In genomic region chr6:52917471-52917870, GRCm38 (mm10) we compare ENCODE assay signal across 26 mouse cellular contexts.
DNase-seq lines count a peak whose midpoint lies in the region; ATAC-seq and TF ChIP-seq lines count a peak whose summit lies in the region.
"Had no signal": no experiment of that assay in that cellular context is flagged by ENCODE, and none has a peak within 500 bp of the region (broad histone marks: within the 10 kb centered on the region; RNA-seq: fewer than 3 reads in every experiment).

No protein-coding gene starts in this region.

- no peak overlapping the region for H3K4me2 ChIP-seq in heart, embryonic 12.5 days
- H3K4me2 ChIP-seq in kidney, embryonic 14.5 days (replicated peaks; ENCODE audit: low read depth, low read length) = no peak overlapping the region
- H3K4me2 ChIP-seq: forebrain, embryonic 13.5 days; heart, embryonic 11.5 days; heart, embryonic 15.5 days; hindbrain, embryonic 13.5 days had no signal

- H3K4me3 ChIP-seq in heart, embryonic 12.5 days = no peak overlapping the region
- no peak overlapping the region for H3K4me3 ChIP-seq in kidney, adult 2 months (ENCODE audit: insufficient read depth, low read depth, low read length)
- H3K4me3 ChIP-seq in kidney, embryonic 14.5 days (ENCODE audit: low read length) = no peak overlapping the region
- H3K4me3 ChIP-seq in thymus, adult 2 months (ENCODE audit: control insufficient read depth, insufficient read depth, low read length) = no peak overlapping the region
- H3K4me3 ChIP-seq: forebrain, embryonic 10.5 days; forebrain, embryonic 13.5 days; heart, embryonic 15.5 days; hindbrain, embryonic 10.5 days; hindbrain, embryonic 13.5 days had no signal

- no peak overlapping the region for H3K9ac ChIP-seq in heart, embryonic 12.5 days
- H3K9ac ChIP-seq in kidney, embryonic 14.5 days (ENCODE audit: low read depth, low read length) = no peak overlapping the region
- H3K9ac ChIP-seq: forebrain, embryonic 13.5 days; heart, embryonic 15.5 days; hindbrain, embryonic 13.5 days had no signal

- no peak overlapping the region for H3K27ac ChIP-seq in heart, embryonic 12.5 days (ENCODE audit: poor library complexity, severe bottlenecking)
- H3K27ac ChIP-seq in kidney, adult 2 months (ENCODE audit: insufficient read depth, low read depth, low read length) = no peak overlapping the region
- no peak overlapping the region for H3K27ac ChIP-seq in kidney, embryonic 14.5 days (ENCODE audit: low read depth, low read length)
- peak overlapping the region; percentile 27; the same call in 1 of the 2 replicates for H3K27ac ChIP-seq in thymus, adult 2 months (ENCODE audit: control insufficient read depth, insufficient read depth, low read length)
- H3K27ac ChIP-seq: forebrain, embryonic 10.5 days; forebrain, embryonic 13.5 days; heart, embryonic 15.5 days; hindbrain, embryonic 10.5 days; hindbrain, embryonic 13.5 days had no signal

- no peaks in the 10 kb centered on the region for H3K9me3 ChIP-seq in heart, embryonic 12.5 days (replicated peaks)
- H3K9me3 ChIP-seq in kidney, embryonic 14.5 days (ENCODE audit: control insufficient read depth, low read length) = no peaks in the 10 kb centered on the region
- H3K9me3 ChIP-seq: forebrain, embryonic 10.5 days; forebrain, embryonic 13.5 days; G1E; heart, embryonic 15.5 days; hindbrain, embryonic 10.5 days; hindbrain, embryonic 13.5 days had no signal

- no peak for ATAC-seq in heart, embryonic 12.5 days (ENCODE audit: insufficient number of reproducible peaks, low FRiP score)
- ATAC-seq in kidney, embryonic 14.5 days (ENCODE audit: low FRiP score, low TSS enrichment) = no peak
- ATAC-seq: forebrain, embryonic 13.5 days; forebrain, embryonic 16.5 days; Patski had no signal

- H3K36me3 ChIP-seq in heart, embryonic 12.5 days = no peaks in the 10 kb centered on the region
- H3K36me3 ChIP-seq in kidney, adult 2 months (ENCODE audit: control insufficient read depth, insufficient read depth, low read length) = no peaks in the 10 kb centered on the region
- no peaks in the 10 kb centered on the region for H3K36me3 ChIP-seq in kidney, embryonic 14.5 days (ENCODE audit: control insufficient read depth, insufficient read depth, low read length)
- no peaks in the 10 kb centered on the region for H3K36me3 ChIP-seq in thymus, adult 2 months (ENCODE audit: control insufficient read depth, insufficient read depth, low read length)
- H3K36me3 ChIP-seq: forebrain, embryonic 10.5 days; G1E; heart, embryonic 15.5 days; hindbrain, embryonic 10.5 days; hindbrain, embryonic 13.5 days had no signal

- H3K27me3 ChIP-seq in heart, embryonic 12.5 days (replicated peaks) = no peaks in the 10 kb centered on the region
- no peaks in the 10 kb centered on the region for H3K27me3 ChIP-seq in kidney, adult 2 months (replicated peaks; ENCODE audit: control insufficient read depth, insufficient read depth, low read length)
- no peaks in the 10 kb centered on the region for H3K27me3 ChIP-seq in kidney, embryonic 14.5 days (ENCODE audit: control insufficient read depth, insufficient read depth, low read length)
- H3K27me3 ChIP-seq in thymus, adult 2 months (ENCODE audit: control insufficient read depth, insufficient read depth, low read length) = no peaks in the 10 kb centered on the region
- H3K27me3 ChIP-seq: CH12.LX; heart, embryonic 15.5 days; hindbrain, embryonic 13.5 days; Patski had no signal

- TF ChIP-seq POLR2A in kidney, adult 2 months (IDR thresholded peaks at IDR 0.05; ENCODE audit: low read depth, low read length) = no peak
- TF ChIP-seq POLR2A in thymus, adult 2 months (IDR thresholded peaks at IDR 0.05; ENCODE audit: control insufficient read depth, extremely low read depth, insufficient read depth, low read length, poor library complexity) = no peak

- peaks cover 12% of the 10 kb centered on the region for H3K4me1 ChIP-seq in heart, embryonic 12.5 days (replicated peaks)
- no peaks in the 10 kb centered on the region; the same call in 1 of the 2 replicates for H3K4me1 ChIP-seq in kidney, adult 2 months (ENCODE audit: control insufficient read depth, insufficient read depth, low read length)
- H3K4me1 ChIP-seq in kidney, embryonic 14.5 days (ENCODE audit: control insufficient read depth, insufficient read depth, low read length) = no peaks in the 10 kb centered on the region
- peaks cover 54% of the 10 kb centered on the region for H3K4me1 ChIP-seq in thymus, adult 2 months (replicated peaks; ENCODE audit: control insufficient read depth, insufficient read depth, low read length)

- TF ChIP-seq CTCF in kidney, adult 2 months (conservative IDR thresholded peaks at IDR 0.05; ENCODE audit: insufficient read depth, insufficient read length, low read depth, low read length) = no peak
- TF ChIP-seq CTCF in thymus, adult 2 months (IDR thresholded peaks at IDR 0.05; ENCODE audit: borderline replicate concordance, control insufficient read depth, extremely low read depth, insufficient read depth, low read length, poor library complexity) = no peak

- peak; percentile 23 for DNase-seq in heart, adult 11 months
- DNase-seq in kidney, adult 2 months = peak; percentile 65
- no peak for DNase-seq in thymus, adult 2 months
- DNase-seq in thymus, postnatal 36 days = no peak
- DNase-seq in ovary, postnatal 36 days (ENCODE audit: low spot score) = no peak
- DNase-seq: adrenal gland, postnatal 10 days; adrenal gland, postnatal 36 days; cerebellum, adult 18-20 months; cerebellum, adult 9-10 months; cerebellum, postnatal 14 days; gastrocnemius, postnatal 10 days; gastrocnemius, postnatal 36 days; heart, postnatal 10 days; heart, postnatal 36 days had no signal

- WGBS in heart, embryonic 12.5 days = 95% methylated on average over 4 of the region's 4 CpGs
- 62% methylated on average over 4 of the region's 4 CpGs for WGBS in kidney, adult 2 months
- 90% methylated on average over 4 of the region's 4 CpGs for WGBS in kidney, embryonic 14.5 days
- 96% methylated on average over 4 of the region's 4 CpGs for WGBS in thymus, adult 2 months

Comparison
In these comparisons a context has a peak if more than half of its experiments do, and no peak if none do; other contexts are left out.
1. DNase-seq: peak in heart, adult 11 months (single experiment) and kidney, adult 2 months (single experiment); none in thymus, adult 2 months (single experiment), thymus, postnatal 36 days (0 of 2) and ovary, postnatal 36 days (single experiment).